Mouse (Mus musculus) thymus, adult 2 months (tissue): Measurements from ENCODE around the gene Glb1l2.

Experiments used
- CTCF ChIP-seq: fragments of 200-500 bp; IDR thresholded peaks from 2 replicates; pipeline ENCODE4 v1.5.1; 2012; ENCODE audit warnings: mild to moderate bottlenecking, control low read depth, low read length, moderate library complexity, borderline replicate concordance; ENCODE audit not compliant: control insufficient read depth, poor library complexity, insufficient read depth; ENCODE audit errors: extremely low read depth
- POLR2A ChIP-seq: fragments of 200-500 bp; IDR thresholded peaks from 2 replicates; pipeline ENCODE4 v1.6.1; 2012; ENCODE audit warnings: mild to moderate bottlenecking, low read length, control low read depth, moderate library complexity; ENCODE audit not compliant: control insufficient read depth, poor library complexity, insufficient read depth; ENCODE audit errors: extremely low read depth

- no peak for TF ChIP-seq POLR2A
- TF ChIP-seq CTCF = no peak
These were observed 22.8 kb downstream of the Glb1l2 start for GRCm38 (mm10) chr9:26783414-26783975.
